Mouse (Mus musculus) kidney, adult 2 months (tissue): Measurements from ENCODE around the gene Tmem269. TPM values are rescaled to one million over a fixed set of nuclear protein-coding genes. Genes with fewer than 3 reads are reported as not detected.

Experiments used
- DNase-seq: peaks from one replicate; pipeline ENCODE4 v3.0.0; 2021
- H3K27ac ChIP-seq: fragments of 200-500 bp; 2 replicates; pipeline ENCODE4 v1.5.1; 2012; ENCODE audit warnings: low read depth, low read length, control low read depth, inconsistent platforms; ENCODE audit not compliant: insufficient read depth
- H3K27me3 ChIP-seq: fragments of 200-500 bp; replicated peaks from 2 replicates; pipeline ENCODE4 v1.6.1; 2012; ENCODE audit warnings: mild to moderate bottlenecking, moderate library complexity, low read length, inconsistent platforms; ENCODE audit not compliant: control insufficient read depth, insufficient read depth
- H3K36me3 ChIP-seq: fragments of 200-500 bp; 2 replicates; pipeline ENCODE4 v1.6.1; 2012; ENCODE audit warnings: mild to moderate bottlenecking, moderate library complexity, low read length, inconsistent platforms; ENCODE audit not compliant: control insufficient read depth, insufficient read depth
- H3K4me1 ChIP-seq: fragments of 200-500 bp; 2 replicates; pipeline ENCODE4 v1.6.1; 2011; ENCODE audit warnings: low read length; ENCODE audit not compliant: control insufficient read depth, insufficient read depth
- H3K4me3 ChIP-seq: fragments of 200-500 bp; 2 replicates; pipeline ENCODE4 v1.5.1; 2011; ENCODE audit warnings: mild to moderate bottlenecking, low read depth, low read length, control low read depth; ENCODE audit not compliant: insufficient read depth
- CTCF ChIP-seq: fragments of 200-500 bp; conservative IDR thresholded peaks from 2 replicates; pipeline ENCODE4 v1.5.1; 2011; ENCODE audit warnings: low read depth, mild to moderate bottlenecking, control low read depth, low read length, moderate library complexity, mixed read lengths; ENCODE audit not compliant: insufficient read depth, insufficient read length
- POLR2A ChIP-seq: fragments of 200-500 bp; IDR thresholded peaks from one replicate; pipeline ENCODE4 v1.6.1; 2011; ENCODE audit warnings: low read depth, low read length, control low read depth
- WGBS: fragments of 180-500 bp; shearing (Covaris S2); methylation state at CpG from one replicate; pipeline ENCODE4 v1.1.7; 2018; 5-methylcytosine and 5-hydroxymethylcytosine counted together
- polyA plus RNA-seq: library from polyadenylated mRNA; depleted of rRNA; stranded (reverse); fragments of >200 nt; gene quantifications from 2 replicates; pipeline ENCODE4 v1.2.3, GENCODE M21; 2012; rRNA removed

Tmem269 gene
- polyA plus RNA-seq, 1 experiment, result 0.13 TPM

DNA sequence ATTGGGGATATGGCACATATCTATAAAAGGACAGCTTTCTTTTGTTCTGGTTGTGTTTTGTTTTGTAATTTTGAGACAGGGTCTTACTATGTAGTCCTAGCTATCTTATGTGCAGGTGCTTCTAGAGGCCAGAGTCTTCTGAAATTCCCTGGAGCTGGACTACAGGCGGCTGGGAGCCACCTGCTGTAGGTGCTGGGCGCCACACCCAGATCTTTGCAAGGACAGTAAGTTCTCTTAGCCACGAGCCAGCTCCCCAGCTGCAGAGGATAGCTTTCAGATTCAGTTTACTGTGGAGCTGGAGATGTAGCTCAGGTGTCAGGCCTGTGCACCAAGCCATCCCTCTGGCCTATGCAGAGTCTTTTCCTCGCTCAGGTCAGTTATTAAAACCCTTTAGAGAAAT, 50.9 kb downstream of the Tmem269 start:
- Histone ChIP-seq H3K36me3 (no peaks in the 10 kb centered on the region; the same call in 1 of the 2 replicates), H3K27ac (no peak overlapping the region), H3K27me3 (no peaks in the 10 kb centered on the region), H3K4me3 (no peak overlapping the region), H3K4me1 (no peaks in the 10 kb centered on the region)
- TF ChIP-seq CTCF (no peak), POLR2A (no peak)
- no peak for DNase-seq
- 81% methylated on average over 4 of the region's 4 CpGs for WGBS

DNA sequence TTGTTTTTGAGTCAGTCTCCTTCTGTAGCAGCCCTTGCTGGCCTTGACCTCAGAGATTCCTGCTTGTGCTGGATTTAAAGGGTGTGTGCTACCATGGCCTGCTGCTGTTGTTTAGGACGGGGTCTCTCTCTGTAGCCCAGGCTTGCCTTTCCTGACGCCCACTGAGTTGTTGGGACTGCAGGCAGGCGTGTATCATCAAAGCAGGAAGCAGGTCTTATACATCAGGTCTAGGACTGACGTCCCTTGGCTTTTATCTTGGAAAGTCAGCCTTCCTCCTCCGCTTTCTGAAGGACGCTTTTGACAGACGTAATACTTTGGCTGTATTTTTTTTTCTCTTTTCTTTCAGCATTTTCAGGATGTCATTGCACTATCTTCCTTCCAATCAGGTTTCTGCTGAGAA, 52.1 kb downstream of the Tmem269 start:
- Histone ChIP-seq H3K27ac (no peak overlapping the region), H3K4me1 (no peaks in the 10 kb centered on the region), H3K4me3 (no peak overlapping the region), H3K27me3 (no peaks in the 10 kb centered on the region), H3K36me3 (no peaks in the 10 kb centered on the region; the same call in 1 of the 2 replicates)
- DNase-seq, result no peak
- 69% methylated on average over 7 of the region's 7 CpGs for WGBS
- no peak for TF ChIP-seq CTCF
- TF ChIP-seq POLR2A, result no peak

- Histone ChIP-seq H3K27ac (no peak overlapping the region), H3K27me3 (no peaks in the 10 kb centered on the region), H3K4me1 (no peaks in the 10 kb centered on the region), H3K36me3 (no peaks in the 10 kb centered on the region), H3K4me3 (no peak overlapping the region)
- no peak for TF ChIP-seq POLR2A
- TF ChIP-seq CTCF, result 0 out of 2 replicates have a peak, but pooled peaks have one; percentile 7
- 82% methylated on average over 4 of the region's 4 CpGs for WGBS
- DNase-seq, result no peak
Measured at GRCm38 (mm10) chr4:119162990-119163389, 55.0 kb downstream of the Tmem269 start.

- Histone ChIP-seq H3K4me3 (no peak overlapping the region), H3K4me1 (no peaks in the 10 kb centered on the region), H3K27ac (no peak overlapping the region), H3K36me3 (no peaks in the 10 kb centered on the region), H3K27me3 (no peaks in the 10 kb centered on the region)
- TF ChIP-seq CTCF, result no peak
- TF ChIP-seq POLR2A, result no peak
- WGBS, result 75% methylated on average over 3 of the region's 3 CpGs
- DNase-seq, result no peak
Measured at GRCm38 (mm10) chr4:119161358-119161757, 56.7 kb downstream of the Tmem269 start.

- no peak for DNase-seq
- no peak for TF ChIP-seq POLR2A
- no peak for TF ChIP-seq CTCF
- H3K27ac ChIP-seq, result no peak overlapping the region
- no peaks in the 10 kb centered on the region for H3K27me3 ChIP-seq
- no peak overlapping the region for H3K4me3 ChIP-seq
- WGBS, result 62% methylated on average over 5 of the region's 5 CpGs
- no peaks in the 10 kb centered on the region for H3K36me3 ChIP-seq
- no peaks in the 10 kb centered on the region for H3K4me1 ChIP-seq
Measured at GRCm38 (mm10) chr4:119157891-119158290, 60.1 kb downstream of the Tmem269 start.

DNA sequence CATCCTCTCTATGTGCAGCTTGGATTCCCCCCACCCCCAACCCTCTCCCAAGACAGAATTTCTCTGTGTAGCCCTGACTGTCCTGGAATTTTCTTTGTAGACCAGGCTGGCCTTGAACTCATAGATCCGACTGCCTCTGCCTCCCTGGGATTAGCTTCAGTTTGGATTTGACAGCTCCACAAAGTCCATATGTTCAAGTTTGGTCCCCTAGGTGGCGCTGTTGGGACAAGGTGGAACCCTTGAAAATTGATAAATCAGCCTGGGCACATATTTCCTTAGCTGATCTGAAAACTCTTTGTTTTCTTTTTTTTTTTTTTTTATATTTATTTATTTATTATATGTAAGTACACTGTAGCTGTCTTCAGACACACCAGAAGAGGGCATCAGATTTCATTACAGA, 60.8 kb downstream of the Tmem269 start:
- Histone ChIP-seq H3K27me3 (no peaks in the 10 kb centered on the region), H3K27ac (no peak overlapping the region), H3K4me1 (no peaks in the 10 kb centered on the region), H3K4me3 (no peak overlapping the region), H3K36me3 (no peaks in the 10 kb centered on the region)
- WGBS, result 36% methylated on average over 2 of the region's 2 CpGs
- TF ChIP-seq CTCF (peak; percentile 51), POLR2A (no peak)
- DNase-seq, result peak; percentile 69

Other genes with a start within 250 kb of the Tmem269 start
- gene Slc2a1, start 109.5 kb downstream of the Tmem269 start, polyA plus RNA-seq, result 78.4 and 89.6 TPM in 2 replicates
- gene Zfp691, start 44.0 kb downstream of the Tmem269 start, polyA plus RNA-seq, result 16.6 and 19.3 TPM in 2 replicates
- gene Ermap, start 28.2 kb downstream of the Tmem269 start, polyA plus RNA-seq, result 0.04 and 0.08 TPM in 2 replicates
- gene Svbp, start 22.9 kb downstream of the Tmem269 start, polyA plus RNA-seq, result 29.2 and 35.4 TPM in 2 replicates
- 9.9 and 11.8 TPM in 2 replicates for gene AU022252, start 14.5 kb upstream of the Tmem269 start, polyA plus RNA-seq
- 16.0 and 18.0 TPM in 2 replicates for gene P3h1, start 14.7 kb upstream of the Tmem269 start, polyA plus RNA-seq
- 83.6 and 95.0 TPM in 2 replicates for gene Cldn19, start 37.2 kb upstream of the Tmem269 start, polyA plus RNA-seq
- gene Ybx1, start 76.4 kb upstream of the Tmem269 start, polyA plus RNA-seq, result 202 and 242 TPM in 2 replicates
- 7.1 and 11.2 TPM in 2 replicates for gene Ppih, start 102.3 kb upstream of the Tmem269 start, polyA plus RNA-seq
- gene Ccdc30, start 197.3 kb upstream of the Tmem269 start, polyA plus RNA-seq, result 2.0 and 2.9 TPM in 2 replicates
- gene Ppcs, start 204.2 kb upstream of the Tmem269 start, polyA plus RNA-seq, result 27.8 and 28.5 TPM in 2 replicates
- gene Zmynd12, start 204.6 kb upstream of the Tmem269 start, polyA plus RNA-seq, result 1.9 and 3.5 TPM in 2 replicates